Mouse (Mus musculus) small intestine, adult 2 months (tissue): ENCODE results near the gene Ehd2.

Experiments
- CTCF ChIP-seq: fragments of 200-500 bp; IDR thresholded peaks from 2 replicates; pipeline ENCODE4 v1.5.1; 2012; ENCODE audit warnings: low read depth, mild to moderate bottlenecking, control low read depth, inconsistent platforms, low read length, moderate library complexity, mixed read lengths; ENCODE audit not compliant: insufficient replicate concordance, insufficient read length; ENCODE audit errors: extremely low read depth
- POLR2A ChIP-seq: fragments of 200-500 bp; IDR thresholded peaks from 2 replicates; pipeline ENCODE4 v1.6.1; 2012; ENCODE audit warnings: low read depth, mild to moderate bottlenecking, control low read depth, inconsistent platforms, low read length, moderate library complexity

- TF ChIP-seq CTCF, result no peak
- no peak for TF ChIP-seq POLR2A
Observed at GRCm38 (mm10) chr7:15960691-15961090, 6.7 kb downstream of the Ehd2 start.
